Mouse (Mus musculus) inflammation-experienced regulatory T-cells, adult 6 months (primary cell): Measurements from ENCODE around the gene Stat5b. TPM values are rescaled to one million over a fixed set of nuclear protein-coding genes. Genes with fewer than 3 reads are reported as not detected.

Source experiments
- polyA plus RNA-seq, 3 experiments: library from polyadenylated mRNA; unstranded; fragments of 100-300 nt; shearing (Covaris generic); gene quantifications; one replicate each; pipeline ENCODE4 v1.2.1; 2017

Stat5b gene
- polyA plus RNA-seq, 3 experiments from 2014 or later = 25.2 to 40.4 (median 33.7) TPM

Other genes with a start within 250 kb of the Stat5b start
- gene Nkiras2, start 231.5 kb downstream of the Stat5b start, polyA plus RNA-seq = 10 to 100 TPM; 24.1 to 32.6 (median 27.2) TPM
- gene Dnajc7, start 230.6 kb downstream of the Stat5b start, polyA plus RNA-seq = 100 to 1,000 TPM; 283 to 389 (median 360) TPM
- not detected for gene Zfp385c, start 158.3 kb downstream of the Stat5b start, polyA plus RNA-seq
- 10 to 100 TPM; 27.4 to 48.6 (median 29.4) TPM for gene Dhx58, start 146.5 kb downstream of the Stat5b start, polyA plus RNA-seq
- gene Kat2a, start 138.3 kb downstream of the Stat5b start, polyA plus RNA-seq = 10 to 100 TPM in 2 of 3 experiments, 1 to 10 TPM in 1; 7.0 to 12.4 (median 12.4) TPM
- gene Hspb9, start 136.9 kb downstream of the Stat5b start, polyA plus RNA-seq = 1 to 10 TPM in 1 of 3 experiments, not detected in 2; 1.1 TPM
- 10 to 100 TPM; 24.7 to 54.7 (median 48.7) TPM for gene Rab5c, start 112.5 kb downstream of the Stat5b start, polyA plus RNA-seq
- gene Kcnh4, start 90.8 kb downstream of the Stat5b start, polyA plus RNA-seq = under 1 TPM in 1 of 3 experiments, not detected in 2; 0.47 TPM
- not detected for gene Hcrt, start 87.8 kb downstream of the Stat5b start, polyA plus RNA-seq
- 1 to 10 TPM; 1.7 to 2.6 (median 2.1) TPM for gene Ghdc, start 79.8 kb downstream of the Stat5b start, polyA plus RNA-seq
- 10 to 100 TPM; 31.2 to 34.1 (median 31.3) TPM for gene Stat5a, start 8.6 kb upstream of the Stat5b start, polyA plus RNA-seq
- 100 to 1,000 TPM in 1 of 3 experiments, 10 to 100 TPM in 2; 79.3 to 111 (median 99.2) TPM for gene Stat3, start 88.8 kb upstream of the Stat5b start, polyA plus RNA-seq
- gene Cavin1, start 120.2 kb upstream of the Stat5b start, polyA plus RNA-seq = under 1 TPM in 2 of 3 experiments, not detected in 1; 0.09 to 0.26 TPM
- 1 to 10 TPM; 1.3 to 7.7 (median 6.8) TPM for gene Atp6v0a1, start 158.7 kb upstream of the Stat5b start, polyA plus RNA-seq
- 1 to 10 TPM; 4.4 to 7.3 (median 5.7) TPM for gene Naglu, start 219.3 kb upstream of the Stat5b start, polyA plus RNA-seq
- gene Hsd17b1, start 227.7 kb upstream of the Stat5b start, polyA plus RNA-seq = under 1 TPM in 1 of 3 experiments, not detected in 2; 0.26 TPM
- gene Coasy, start 231.8 kb upstream of the Stat5b start, polyA plus RNA-seq = 10 to 100 TPM; 16.5 to 21.0 (median 18.2) TPM
- 10 to 100 TPM; 61.9 to 74.3 (median 66.5) TPM for gene Mlx, start 236.6 kb upstream of the Stat5b start, polyA plus RNA-seq
- gene Psmc3ip, start 244.7 kb upstream of the Stat5b start, polyA plus RNA-seq = 10 to 100 TPM in 1 of 3 experiments, 1 to 10 TPM in 2; 7.7 to 19.7 (median 10.0) TPM